Mouse (Mus musculus) c-Kit-positive CD71-positive TER-119-negative erythroid progenitor cells, embryonic 14.5 days (primary cell): ENCODE data around the gene Dnajb4.
"Not testable (repeated sequence)": the region's sequence is repeated elsewhere in the genome, so short reads cannot be mapped to it uniquely, and the experiment has no call there.

Experiments used
- DNase-seq: peaks from one replicate; pipeline ENCODE4 v3.0.0-alpha.2; 2013; ENCODE audit warnings: low read depth

Dnajb4 gene

DNA sequence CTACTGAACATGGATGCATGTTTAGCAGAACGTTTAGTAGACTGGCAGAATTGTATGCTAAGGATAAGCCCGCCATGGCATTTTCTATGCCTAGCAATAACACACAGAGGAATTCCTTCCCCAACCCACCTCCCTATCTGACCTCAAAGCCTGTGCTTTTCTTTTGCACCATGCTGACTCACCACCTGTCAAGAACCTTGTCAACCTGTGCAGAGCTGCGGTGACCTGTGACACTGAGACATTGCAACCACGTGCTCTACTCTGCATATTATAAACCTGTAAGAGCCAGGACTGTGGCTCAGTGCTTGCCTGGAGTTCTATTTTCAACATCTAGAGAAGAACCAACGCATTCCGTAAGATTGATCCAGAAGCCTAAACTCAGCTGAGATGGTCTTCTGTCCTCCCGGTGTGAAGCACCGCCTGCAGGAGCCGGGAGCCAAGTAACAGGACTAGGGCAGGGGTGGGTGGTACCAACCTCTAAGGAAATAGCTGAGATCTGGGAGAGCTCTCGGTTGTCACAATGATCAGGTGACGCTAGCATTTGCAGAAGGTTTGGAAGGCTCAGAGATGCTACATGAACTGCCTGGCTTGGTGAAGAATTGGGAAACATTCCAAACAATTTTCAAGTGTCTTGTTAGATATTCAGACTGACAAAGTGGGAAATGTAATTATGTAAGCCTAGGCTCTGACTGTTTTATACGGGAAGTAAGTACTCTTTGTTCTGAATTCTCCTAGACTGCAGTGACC, 62.8 kb downstream of the Dnajb4 start:
- DNase-seq, result no peak

DNA sequence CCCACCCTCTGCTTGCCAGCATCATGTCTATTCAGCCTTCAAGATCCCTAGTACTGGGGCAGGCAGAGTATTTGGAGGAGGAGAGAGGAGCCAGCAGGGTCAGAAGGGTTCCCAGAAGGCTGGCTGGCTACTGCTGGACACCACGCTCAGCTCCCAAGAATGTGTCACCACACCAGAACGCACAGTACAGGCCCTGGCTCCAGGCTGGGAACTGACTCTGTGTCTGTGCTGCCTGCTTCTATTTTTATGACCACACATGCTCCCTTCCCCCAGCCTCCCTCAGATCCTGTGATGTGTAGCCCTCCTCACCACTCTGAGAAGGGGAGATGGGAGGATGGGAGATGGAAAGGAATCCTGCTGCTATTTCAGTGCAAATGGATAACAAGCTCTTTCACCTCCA, 64.9 kb downstream of the Dnajb4 start:
- no peak for DNase-seq

DNA sequence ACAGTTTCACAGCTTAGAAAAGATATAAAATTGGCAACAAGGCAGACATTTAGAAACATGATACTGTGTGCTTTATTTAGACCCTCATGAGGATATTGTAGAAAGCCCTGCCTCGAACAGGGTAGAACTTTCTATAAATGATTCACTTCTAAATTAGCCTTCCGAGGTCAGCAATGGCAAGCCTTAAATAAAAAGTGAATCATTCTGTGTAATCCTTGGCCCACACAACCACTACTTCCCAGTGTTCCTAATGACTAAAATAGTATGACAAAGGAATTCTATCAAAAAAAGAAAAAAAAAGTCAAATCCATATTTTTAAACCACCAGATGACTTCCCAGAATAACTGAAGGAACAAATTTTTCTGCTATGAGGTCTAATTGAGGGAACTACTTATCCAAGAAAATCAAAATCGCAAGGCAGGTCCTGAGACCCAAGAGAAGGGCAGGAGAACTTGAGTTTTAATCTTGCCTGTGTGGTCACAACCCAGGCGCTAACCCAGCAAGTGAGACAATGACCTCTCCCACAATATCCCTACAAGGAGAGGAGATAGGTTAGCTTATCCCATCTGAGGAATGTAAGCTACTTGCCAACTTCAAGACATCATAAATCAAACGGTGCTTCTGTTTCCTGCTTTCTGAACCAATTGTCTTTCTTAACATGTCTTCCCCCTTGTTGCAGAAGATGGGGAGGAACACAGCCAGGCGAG, 67.0 kb downstream of the Dnajb4 start:
- no peak for DNase-seq

DNA sequence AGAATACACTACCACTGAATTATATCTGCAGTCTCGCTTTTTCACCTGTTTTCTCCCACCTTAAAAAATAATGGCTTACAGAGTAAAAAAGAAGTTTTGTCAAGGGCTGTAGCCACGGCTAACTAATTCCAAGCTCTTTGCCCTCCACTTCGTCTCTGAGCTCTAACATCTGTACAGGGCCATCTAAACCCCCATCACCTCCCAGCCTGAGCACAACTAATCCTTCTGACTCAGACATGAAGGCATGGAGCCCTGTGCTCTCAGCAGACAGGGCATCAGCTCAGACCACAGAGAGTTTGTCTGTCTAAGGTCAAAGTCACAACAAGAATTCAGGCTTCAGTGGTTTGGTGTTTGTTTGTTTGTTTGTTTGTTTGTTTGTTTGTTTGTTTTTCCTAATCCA, 68.0 kb downstream of the Dnajb4 start:
- DNase-seq, result no peak

DNA sequence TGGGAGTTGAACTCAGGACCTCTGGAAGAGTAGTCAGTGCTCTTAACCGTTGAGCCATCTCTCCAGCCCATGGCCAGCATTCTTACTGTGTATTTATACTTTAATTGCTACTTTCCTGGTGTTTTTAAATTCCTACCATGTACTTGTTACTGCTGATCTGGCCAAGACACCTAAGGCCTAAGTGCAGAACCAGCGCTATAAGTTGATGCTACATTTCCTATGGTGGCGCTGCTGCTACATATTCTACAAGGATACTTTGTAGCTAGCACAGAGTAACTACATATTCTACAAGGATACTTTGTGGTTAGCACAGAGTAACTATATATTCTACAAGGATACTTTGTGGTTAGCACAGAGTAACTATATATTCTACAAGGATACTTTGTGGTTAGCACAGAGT, 70.8 kb downstream of the Dnajb4 start:
- DNase-seq, result not testable (repeated sequence)

DNA sequence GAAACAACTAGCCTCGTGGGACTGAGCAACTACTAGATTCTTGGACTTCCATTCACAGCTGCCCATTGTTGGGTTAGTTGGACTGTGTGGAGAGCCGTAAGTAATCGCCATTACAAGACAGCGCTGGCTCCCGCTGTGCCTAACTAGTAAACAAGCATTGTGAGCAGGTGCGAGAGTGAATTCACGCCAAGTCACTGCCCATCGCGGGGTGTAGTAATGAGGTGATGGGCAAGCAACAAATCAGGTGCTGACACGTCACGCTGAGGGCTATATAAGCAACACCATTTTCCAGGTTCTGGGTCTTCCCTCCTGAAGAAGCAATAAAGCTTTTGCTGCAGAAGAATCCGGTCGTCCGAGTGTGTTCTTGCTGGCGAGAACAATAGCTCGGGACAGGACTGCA, 74.0 kb downstream of the Dnajb4 start:
- DNase-seq, result not testable (repeated sequence)

DNA sequence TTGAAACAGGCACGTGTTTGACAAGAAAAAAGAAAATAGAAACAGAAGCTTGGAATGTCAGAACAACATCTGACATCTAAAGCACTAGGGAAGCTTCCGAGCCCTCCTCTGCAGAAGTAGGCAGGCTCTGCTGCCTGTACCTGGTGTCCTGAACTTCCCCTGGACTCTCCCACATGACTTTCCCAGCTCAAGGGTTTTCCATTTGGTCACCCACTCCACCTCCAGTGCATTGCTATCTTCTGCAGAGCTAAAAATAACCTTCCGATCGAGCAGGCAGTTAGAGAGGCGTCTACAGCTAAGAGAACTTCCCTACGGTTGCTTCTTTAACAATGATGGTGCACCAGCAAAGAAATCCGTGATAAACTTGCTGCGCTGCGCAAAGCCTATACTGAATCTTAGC, 76.5 kb downstream of the Dnajb4 start:
- DNase-seq, result no peak

DNA sequence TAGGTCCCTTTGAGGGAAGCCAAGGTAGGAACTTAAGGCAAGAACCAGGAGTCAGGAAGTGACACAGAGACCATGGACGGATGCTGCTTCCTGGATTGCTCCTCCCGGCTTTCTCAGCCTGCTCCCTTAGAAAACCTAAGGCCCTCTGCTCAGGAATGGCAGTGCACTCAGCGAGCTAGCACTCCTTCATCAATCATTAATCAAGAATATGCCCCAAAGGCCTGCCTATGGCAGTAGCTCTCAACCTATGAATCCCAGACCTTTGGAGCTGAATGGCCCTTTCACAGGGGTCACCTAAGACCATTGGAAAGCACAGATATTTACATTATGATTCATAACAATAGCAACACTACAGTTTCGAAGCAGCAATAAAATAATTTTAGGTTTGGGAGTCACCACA, 79.1 kb downstream of the Dnajb4 start:
- DNase-seq, result no peak

DNA sequence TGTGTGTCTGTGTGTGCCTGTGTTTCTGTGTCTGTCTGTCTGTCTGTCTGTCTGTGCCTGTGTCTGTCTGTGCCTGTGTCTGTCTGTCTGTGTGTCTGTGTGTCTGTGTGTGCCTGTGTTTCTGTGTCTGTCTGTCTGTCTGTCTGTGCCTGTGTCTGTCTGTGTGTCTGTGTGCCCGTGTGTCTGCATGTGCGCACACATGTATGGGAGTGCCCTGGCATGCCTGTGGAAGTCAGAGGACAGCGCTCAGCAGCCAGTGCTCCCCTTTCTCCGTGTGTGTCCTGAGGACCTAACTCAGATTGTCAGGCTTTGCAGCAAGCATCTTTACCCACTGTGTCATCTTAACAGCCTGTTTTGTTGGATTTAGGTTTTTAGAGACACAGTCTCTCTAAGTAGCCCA, 80.7 kb downstream of the Dnajb4 start:
- not testable (repeated sequence) for DNase-seq

DNA sequence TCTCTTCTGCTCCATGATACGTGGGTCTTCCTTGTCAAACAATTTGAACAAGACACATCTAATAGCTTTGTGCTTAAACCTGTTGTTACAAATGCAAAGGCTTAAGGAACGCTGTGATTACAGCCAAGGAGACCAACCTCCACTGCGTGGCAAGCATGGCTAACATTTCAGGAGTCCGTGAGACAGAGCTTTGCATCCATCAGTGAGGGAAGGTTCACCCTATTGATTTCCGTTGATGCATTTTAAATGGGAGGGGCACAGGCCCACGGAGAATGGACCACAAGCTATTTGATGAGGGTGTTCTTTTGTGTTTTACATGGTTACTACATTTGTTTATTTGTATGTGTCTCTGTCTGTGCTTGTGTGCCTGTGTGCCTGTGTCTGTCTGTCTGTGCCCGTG, 81.5 kb downstream of the Dnajb4 start:
- no peak for DNase-seq
